Mouse (Mus musculus) bone marrow, adult 2 months (tissue): ENCODE data around the gene Thap4. TPM values are rescaled to one million over a fixed set of nuclear protein-coding genes. Genes with fewer than 3 reads are reported as not detected.

Experiments
- H3K27ac ChIP-seq: fragments of 200-500 bp; 2 replicates; pipeline ENCODE4 v1.5.1; 2012; ENCODE audit warnings: low read depth, mild to moderate bottlenecking, control low read depth, inconsistent platforms, low read length; ENCODE audit not compliant: control insufficient read depth, poor library complexity, insufficient read depth
- H3K4me1 ChIP-seq: fragments of 200-500 bp; 2 replicates; pipeline ENCODE4 v1.6.1; 2011; ENCODE audit warnings: low read length; ENCODE audit not compliant: control insufficient read depth, insufficient read depth
- H3K4me3 ChIP-seq: fragments of 200-500 bp; replicated peaks from 2 replicates; pipeline ENCODE3; 2011; ENCODE audit warnings: mild to moderate bottlenecking, low read depth, low read length, control low read depth; ENCODE audit not compliant: control insufficient read depth
- CTCF ChIP-seq: fragments of 200-500 bp; IDR thresholded peaks from 2 replicates; pipeline ENCODE4 v1.5.1; 2011; ENCODE audit warnings: low read length, control low read depth; ENCODE audit not compliant: control insufficient read depth, insufficient read depth
- POLR2A ChIP-seq: fragments of 200-500 bp; IDR thresholded peaks from 2 replicates; pipeline ENCODE4 v1.6.1; 2011; ENCODE audit warnings: low read depth, mild to moderate bottlenecking, control low read depth, low read length, borderline replicate concordance; ENCODE audit not compliant: control insufficient read depth
- WGBS: fragments of 180-500 bp; shearing (Covaris S2); methylation state at CpG from one replicate; pipeline ENCODE4 v1.1.7; 2018; 5-methylcytosine and 5-hydroxymethylcytosine counted together
- polyA plus RNA-seq: library from polyadenylated mRNA; stranded (reverse); fragments of >200 nt; gene quantifications from 2 replicates; pipeline ENCODE4 v1.2.4, GENCODE M21; 2011; ENCODE audit warnings: low replicate concordance; ENCODE audit not compliant: missing spikeins, insufficient read depth, insufficient read length

Thap4 gene
- polyA plus RNA-seq, 1 experiment = 13.0 TPM

- no peaks in the 10 kb centered on the region for H3K4me1 ChIP-seq
- no peak overlapping the region for H3K27ac ChIP-seq
- TF ChIP-seq POLR2A = no peak
- no peak for TF ChIP-seq CTCF
- 74% methylated on average over 7 of the region's 7 CpGs for WGBS
- no peak overlapping the region for H3K4me3 ChIP-seq
Observed at GRCm38 (mm10) chr1:93656325-93657024, 98.2 kb downstream of the Thap4 start.

GRCm38 (mm10) chr1:93654798-93655197 lies 99.9 kb downstream of the Thap4 start:
- Histone ChIP-seq H3K4me1 (no peaks in the 10 kb centered on the region), H3K4me3 (no peak overlapping the region), H3K27ac (no peak overlapping the region)
- TF ChIP-seq CTCF (no peak), POLR2A (no peak)
- WGBS = 70% methylated on average over 2 of the region's 2 CpGs

- no peak overlapping the region for H3K27ac ChIP-seq
- TF ChIP-seq CTCF (no peak), POLR2A (no peak)
- no peak overlapping the region for H3K4me3 ChIP-seq
- no peaks in the 10 kb centered on the region for H3K4me1 ChIP-seq
- 0% methylated on average over 2 of the region's 2 CpGs for WGBS
Observed at GRCm38 (mm10) chr1:93654275-93654674, 100.4 kb downstream of the Thap4 start.

Other genes starting within 250 kb of the Thap4 start
- 0.65 and 0.82 TPM in 2 replicates for gene Farp2, start 242.8 kb downstream of the Thap4 start, polyA plus RNA-seq
- 40.0 and 71.0 TPM in 2 replicates for gene Stk25, start 96.2 kb downstream of the Thap4 start, polyA plus RNA-seq
- 1.3 and 3.1 TPM in 2 replicates for gene Bok, start 69.2 kb downstream of the Thap4 start, polyA plus RNA-seq
- gene Atg4b, start 3.4 kb downstream of the Thap4 start, polyA plus RNA-seq = 42.7 and 56.8 TPM in 2 replicates
- 122 and 128 TPM in 2 replicates for gene Dtymk, start 47.1 kb upstream of the Thap4 start, polyA plus RNA-seq
- 12.0 and 17.7 TPM in 2 replicates for gene Ing5, start 49.1 kb upstream of the Thap4 start, polyA plus RNA-seq
- 8.8 and 23.7 TPM in 2 replicates for gene D2hgdh, start 70.0 kb upstream of the Thap4 start, polyA plus RNA-seq
- gene Gal3st2, start 106.4 kb upstream of the Thap4 start, polyA plus RNA-seq = not detected in 2 replicates
- not detected in 2 replicates for gene Gal3st2b, start 163.4 kb upstream of the Thap4 start, polyA plus RNA-seq
- 0.11 and 0.15 TPM in 2 replicates for gene Gal3st2c, start 235.6 kb upstream of the Thap4 start, polyA plus RNA-seq